Mouse (Mus musculus): ENCODE results near the gene Timd4. TPM values are rescaled to one million over a fixed set of nuclear protein-coding genes. Genes with fewer than 3 reads are reported as not detected.

Timd4 gene
- polyA plus RNA-seq (2015; fragmentation: Nextera tagmentation; extraction: Ambion mirVana): 0.57 and 0.82 TPM in 2 replicates

DNA sequence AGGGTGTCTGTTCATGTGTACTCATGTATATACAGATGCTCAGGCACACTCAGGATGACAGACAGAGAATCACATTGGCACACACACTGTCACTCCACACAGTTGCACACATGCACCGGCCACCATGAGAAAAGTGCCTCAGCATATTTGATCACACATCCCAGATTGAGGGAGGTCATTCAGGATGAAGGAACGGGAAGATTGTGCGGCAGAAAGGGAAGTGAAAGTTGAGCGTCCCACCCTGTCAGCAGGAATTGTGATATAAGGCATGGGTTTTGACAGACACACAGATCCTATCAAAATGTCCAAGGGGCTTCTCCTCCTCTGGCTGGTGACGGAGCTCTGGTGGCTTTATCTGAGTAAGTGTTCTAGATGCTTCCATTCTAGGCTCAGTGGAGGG lies at the start of gene Timd4:
TSS of gene Timd4 (plus strand) at position 290 of the 400 bp plus-strand sequence.
- WGBS: 85% methylated on average over 5 of the region's 5 CpGs
- H3K4me2 ChIP-seq: no peak within 1 kb of the TSS
- H3K36me3 ChIP-seq: no peaks in the 10 kb centered on the region
- H3K9ac ChIP-seq: no peak within 1 kb of the TSS
- ATAC-seq (ENCODE audit: insufficient read depth, low FRiP score, low read depth): no peak
- H3K4me1 ChIP-seq: no peaks in the 10 kb centered on the region
- H3K27ac ChIP-seq: no peak within 1 kb of the TSS
- no peaks in the 10 kb centered on the region for H3K9me3 ChIP-seq
- H3K4me3 ChIP-seq (replicated peaks): no peak within 1 kb of the TSS
- H3K27me3 ChIP-seq (replicated peaks): no peaks in the 10 kb centered on the region

DNA sequence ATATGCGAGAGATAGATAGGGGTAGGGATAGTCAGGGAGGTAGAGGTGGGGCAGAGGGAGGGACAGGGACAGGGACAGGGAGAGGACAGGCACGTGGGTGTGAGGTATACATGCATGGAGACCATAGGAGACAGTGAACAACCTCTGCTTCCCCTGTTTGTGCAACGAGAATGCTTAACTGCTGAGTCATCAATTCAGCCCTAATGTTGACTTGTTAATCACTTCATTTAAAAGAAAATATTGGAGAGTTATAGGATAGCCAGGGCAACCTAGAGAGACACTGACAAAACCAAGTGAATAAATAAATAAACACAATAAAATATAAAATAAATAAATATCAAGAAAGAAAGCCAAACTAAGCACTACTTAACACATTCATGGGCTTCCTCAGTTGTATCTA lies 33.7 kb upstream of the Timd4 start:
- Histone ChIP-seq H3K27me3 (replicated peaks) (no peaks in the 10 kb centered on the region), H3K4me2 (no peak overlapping the region), H3K27ac (no peak overlapping the region), H3K36me3 (no peaks in the 10 kb centered on the region), H3K9me3 (no peaks in the 10 kb centered on the region), H3K4me3 (replicated peaks) (no peak overlapping the region), H3K4me1 (no peaks in the 10 kb centered on the region), H3K9ac (no peak overlapping the region)
- ATAC-seq (ENCODE audit: insufficient read depth, low FRiP score, low read depth): no peak
- 70% methylated on average over 3 of the region's 3 CpGs for WGBS

DNA sequence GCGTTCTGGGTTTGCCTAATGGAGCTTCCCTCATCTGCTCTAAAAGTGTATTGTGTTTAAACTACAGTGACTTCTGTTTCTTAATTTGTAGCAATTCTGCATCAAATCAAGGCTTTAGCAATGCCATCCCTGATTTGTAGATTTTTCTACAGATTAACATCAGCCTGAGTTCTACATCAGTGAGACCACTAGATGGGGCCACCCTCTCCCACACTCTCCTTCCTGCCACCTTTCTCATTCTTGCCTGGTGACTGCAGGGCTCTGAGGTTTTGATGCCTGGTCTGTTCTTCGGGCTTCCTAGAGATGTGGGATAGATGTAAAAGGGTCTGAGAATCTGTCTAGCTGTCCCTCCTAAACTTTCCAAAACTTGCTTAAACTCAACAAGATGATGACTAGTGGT lies 30.8 kb upstream of the Timd4 start:
- no peak overlapping the region for H3K4me3 ChIP-seq (replicated peaks)
- H3K9me3 ChIP-seq: no peaks in the 10 kb centered on the region
- H3K27ac ChIP-seq: no peak overlapping the region
- no peaks in the 10 kb centered on the region for H3K4me1 ChIP-seq
- H3K27me3 ChIP-seq (replicated peaks): no peaks in the 10 kb centered on the region
- no peak overlapping the region for H3K4me2 ChIP-seq
- H3K9ac ChIP-seq: no peak overlapping the region
- 72% methylated on average over 2 of the region's 2 CpGs for WGBS
- H3K36me3 ChIP-seq: no peaks in the 10 kb centered on the region
- ATAC-seq (ENCODE audit: insufficient read depth, low FRiP score, low read depth): no peak

DNA sequence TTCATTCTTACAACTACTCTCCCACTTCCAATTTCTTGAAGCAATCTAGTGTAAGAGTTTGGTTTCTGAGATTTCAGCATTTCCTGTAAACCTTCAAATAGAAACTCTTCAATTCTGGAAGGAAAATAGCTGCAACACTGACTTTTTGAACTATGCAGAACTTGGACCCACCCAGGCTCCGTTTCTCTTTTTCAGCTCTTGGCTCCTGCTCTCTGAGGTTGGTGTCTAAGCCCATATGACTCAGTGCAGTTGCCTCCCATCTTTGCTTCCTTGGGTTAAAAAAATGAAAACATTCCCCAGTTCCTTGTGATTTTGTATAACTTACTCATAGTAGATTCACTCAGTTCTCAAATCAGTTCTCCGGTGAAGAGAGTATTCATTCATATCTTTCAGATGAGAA lies 6.2 kb upstream of the Timd4 start:
- no peaks in the 10 kb centered on the region for H3K9me3 ChIP-seq
- H3K36me3 ChIP-seq: no peaks in the 10 kb centered on the region
- H3K4me2 ChIP-seq: no peak overlapping the region
- H3K27me3 ChIP-seq (replicated peaks): no peaks in the 10 kb centered on the region
- no peak overlapping the region for H3K9ac ChIP-seq
- no peak overlapping the region for H3K27ac ChIP-seq
- H3K4me1 ChIP-seq: no peaks in the 10 kb centered on the region
- 75% methylated on average over 2 of the region's 2 CpGs for WGBS
- no peak overlapping the region for H3K4me3 ChIP-seq (replicated peaks)
- ATAC-seq (ENCODE audit: insufficient read depth, low FRiP score, low read depth): no peak

DNA sequence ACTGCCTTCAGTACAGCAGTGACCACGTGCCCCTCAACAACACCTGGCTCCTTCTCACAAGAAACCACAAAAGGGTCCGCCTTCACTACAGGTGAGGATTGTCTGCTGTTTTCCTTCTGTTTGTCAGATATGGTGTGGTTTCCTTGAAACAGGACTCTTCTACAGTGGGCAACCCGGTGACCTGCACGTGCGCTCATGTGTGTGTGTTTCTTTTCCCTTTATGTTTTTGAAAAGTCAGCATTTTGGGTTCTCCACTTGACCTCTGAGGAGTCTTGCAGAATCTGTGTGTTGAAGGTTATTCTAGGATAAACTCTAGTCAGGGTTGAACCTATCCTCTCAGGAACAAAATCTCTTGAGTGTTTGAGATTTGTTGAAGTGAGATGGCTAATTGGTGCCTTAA lies 7.1 kb downstream of the Timd4 start:
- no peak overlapping the region for H3K4me3 ChIP-seq (replicated peaks)
- 82% methylated on average over 5 of the region's 5 CpGs for whole genome bisulfite sequencing
- H3K27ac ChIP-seq: no peak overlapping the region
- H3K36me3 ChIP-seq: no peaks in the 10 kb centered on the region
- no peaks in the 10 kb centered on the region for H3K9me3 ChIP-seq
- H3K4me1 ChIP-seq: no peaks in the 10 kb centered on the region
- H3K4me2 ChIP-seq: no peak overlapping the region
- ATAC-seq (ENCODE audit: insufficient read depth, low FRiP score, low read depth): no peak
- no peaks in the 10 kb centered on the region for H3K27me3 ChIP-seq (replicated peaks)
- H3K9ac ChIP-seq: no peak overlapping the region

DNA sequence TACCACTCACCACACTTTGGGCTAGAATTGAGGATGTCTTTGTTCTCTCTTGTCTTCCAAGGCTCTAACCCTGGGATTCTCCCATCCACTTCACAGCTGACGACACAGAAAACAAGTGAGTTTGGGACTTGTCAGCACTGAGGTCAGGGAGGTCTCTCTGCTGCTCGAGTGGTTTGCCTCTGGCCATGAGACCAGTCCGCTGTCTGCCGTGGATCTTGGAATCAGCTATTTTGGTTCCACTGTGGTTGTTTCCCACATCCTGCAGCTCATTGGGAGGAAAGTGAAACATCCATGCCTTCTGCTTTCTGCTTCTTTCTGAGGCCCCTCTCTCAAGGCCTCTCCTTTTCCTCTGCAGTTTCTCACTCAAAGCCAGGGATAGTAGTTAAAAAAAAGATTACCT lies 9.3 kb downstream of the Timd4 start:
- no peaks in the 10 kb centered on the region for H3K36me3 ChIP-seq
- H3K27me3 ChIP-seq (replicated peaks): no peaks in the 10 kb centered on the region
- no peak overlapping the region for H3K9ac ChIP-seq
- 48% methylated on average over 4 of the region's 4 CpGs for WGBS
- H3K4me2 ChIP-seq: no peak overlapping the region
- no peak for ATAC-seq (ENCODE audit: insufficient read depth, low FRiP score, low read depth)
- H3K27ac ChIP-seq: no peak overlapping the region
- no peaks in the 10 kb centered on the region for H3K9me3 ChIP-seq
- H3K4me1 ChIP-seq: no peaks in the 10 kb centered on the region
- no peak overlapping the region for H3K4me3 ChIP-seq (replicated peaks)

DNA sequence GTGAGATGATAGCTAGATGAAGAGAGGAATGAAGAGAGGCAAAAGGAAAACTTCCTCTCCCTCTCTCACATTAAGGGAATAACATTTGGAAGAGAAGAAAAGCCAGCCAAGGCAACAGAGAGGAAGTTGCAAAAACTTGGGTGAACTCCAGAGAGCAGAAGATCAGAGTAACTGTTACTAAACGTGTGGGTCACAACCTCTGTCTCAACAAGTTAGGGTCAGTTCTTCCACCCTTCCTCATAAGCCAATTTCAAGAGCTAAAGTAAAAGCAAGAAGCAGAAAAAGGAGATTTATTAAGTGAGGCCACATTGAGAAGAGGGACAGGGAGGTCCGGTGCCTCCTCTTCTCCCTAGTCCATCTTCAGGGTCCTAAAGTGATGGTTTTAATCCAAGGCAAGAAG lies 19.7 kb downstream of the Timd4 start:
- Histone ChIP-seq H3K4me3 (replicated peaks) (no peak overlapping the region), H3K36me3 (no peaks in the 10 kb centered on the region), H3K27me3 (replicated peaks) (no peaks in the 10 kb centered on the region), H3K9ac (no peak overlapping the region), H3K27ac (no peak overlapping the region), H3K4me1 (no peaks in the 10 kb centered on the region), H3K9me3 (no peaks in the 10 kb centered on the region), H3K4me2 (no peak overlapping the region)
- no peak for ATAC-seq (ENCODE audit: insufficient read depth, low FRiP score, low read depth)
- WGBS: 71% methylated on average over 2 of the region's 2 CpGs

DNA sequence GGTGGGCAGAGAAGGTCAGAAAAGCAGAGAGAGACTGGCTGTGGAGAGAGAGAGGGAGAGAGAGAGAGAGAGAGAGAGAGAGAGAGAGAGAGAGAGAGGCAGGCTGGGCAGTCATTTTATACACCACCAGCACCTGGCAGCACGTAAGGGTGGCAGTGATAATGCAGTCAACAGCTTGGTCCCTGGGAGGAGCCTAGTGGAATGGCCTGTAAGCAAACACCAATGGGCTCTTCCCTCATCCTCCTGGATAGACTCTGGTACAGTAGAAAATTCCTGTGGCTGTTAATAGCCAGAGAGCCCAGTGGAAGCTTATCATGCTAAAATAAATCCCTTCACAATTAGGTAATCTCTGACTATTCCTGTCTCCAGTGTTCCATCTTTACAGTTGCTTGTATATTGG lies 24.5 kb downstream of the Timd4 start:
- H3K4me1 ChIP-seq: no peaks in the 10 kb centered on the region
- H3K27ac ChIP-seq: no peak overlapping the region
- H3K4me3 ChIP-seq (replicated peaks): no peak overlapping the region
- 62% methylated on average over 1 of the region's 1 CpGs for WGBS
- no peak for ATAC-seq (ENCODE audit: insufficient read depth, low FRiP score, low read depth)
- no peak overlapping the region for H3K9ac ChIP-seq
- H3K9me3 ChIP-seq: no peaks in the 10 kb centered on the region
- no peaks in the 10 kb centered on the region for H3K27me3 ChIP-seq (replicated peaks)
- H3K4me2 ChIP-seq: no peak overlapping the region
- H3K36me3 ChIP-seq: no peaks in the 10 kb centered on the region

DNA sequence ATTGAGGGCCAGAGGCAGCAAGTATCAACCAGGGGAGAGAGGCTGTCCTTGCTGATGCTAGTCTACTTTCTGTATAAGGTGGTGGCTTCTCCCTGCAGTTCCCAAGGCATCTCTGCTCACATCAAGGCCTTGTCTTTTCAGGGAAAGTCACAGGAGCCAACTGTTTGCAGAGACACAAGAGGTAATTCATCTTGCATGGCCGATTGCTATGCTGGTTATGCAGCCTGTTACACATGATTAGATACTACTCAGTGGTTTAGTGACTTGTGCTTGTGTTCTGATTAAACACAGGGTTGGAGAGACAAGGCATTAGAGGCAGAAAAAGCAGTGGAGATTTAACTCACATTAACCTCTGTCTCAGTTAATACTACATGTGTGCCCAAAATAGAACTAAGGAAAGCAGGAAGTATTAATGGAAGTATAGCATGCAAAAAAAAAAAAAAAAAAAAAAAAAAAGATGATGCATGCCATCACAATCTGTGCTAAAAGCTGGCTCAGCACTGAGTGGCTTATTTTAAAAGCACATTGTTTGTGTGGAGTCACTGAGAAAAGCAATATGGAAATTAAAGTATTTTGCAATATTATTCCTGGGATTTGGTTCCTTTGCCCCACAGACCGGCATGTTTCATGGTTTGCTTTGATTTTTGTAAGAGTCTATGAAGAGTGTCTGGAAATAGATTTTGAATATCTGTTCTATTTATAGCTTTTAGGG lies 31.6 kb downstream of the Timd4 start:
- Histone ChIP-seq H3K27ac (no peak overlapping the region), H3K4me1 (no peaks in the 10 kb centered on the region), H3K4me3 (replicated peaks) (no peak overlapping the region), H3K36me3 (no peaks in the 10 kb centered on the region), H3K4me2 (no peak overlapping the region), H3K27me3 (replicated peaks) (no peaks in the 10 kb centered on the region), H3K9me3 (no peaks in the 10 kb centered on the region), H3K9ac (no peak overlapping the region)
- 45% methylated on average over 2 of the region's 2 CpGs for WGBS
- no peak for ATAC-seq (ENCODE audit: insufficient read depth, low FRiP score, low read depth)

DNA sequence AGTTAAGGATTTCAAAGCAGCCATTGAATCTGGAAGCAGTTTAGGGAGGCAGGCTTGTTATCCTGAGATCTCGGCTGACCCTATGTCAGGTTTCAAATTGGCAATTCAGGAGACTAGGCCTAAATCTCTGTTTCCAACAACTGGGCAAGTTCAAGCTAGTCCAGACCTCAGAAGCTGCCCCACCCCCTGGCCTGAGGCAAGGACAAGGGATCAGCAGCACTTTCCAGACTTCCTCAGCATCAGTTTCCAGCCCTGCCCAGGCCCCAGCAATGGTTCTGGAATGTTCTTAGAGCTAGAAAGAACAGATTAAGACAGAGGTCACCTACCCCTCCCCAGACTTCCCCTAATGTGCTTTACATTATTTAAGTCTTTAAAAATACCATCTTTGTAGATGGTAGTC lies 36.1 kb downstream of the Timd4 start:
- no peak for ATAC-seq (ENCODE audit: insufficient read depth, low FRiP score, low read depth)
- H3K9ac ChIP-seq: no peak overlapping the region
- H3K9me3 ChIP-seq: no peaks in the 10 kb centered on the region
- H3K4me2 ChIP-seq: no peak overlapping the region
- no peak overlapping the region for H3K4me3 ChIP-seq (replicated peaks)
- H3K27ac ChIP-seq: no peak overlapping the region
- 79% methylated on average over 1 of the region's 1 CpGs for WGBS
- no peaks in the 10 kb centered on the region for H3K36me3 ChIP-seq
- H3K4me1 ChIP-seq: no peaks in the 10 kb centered on the region
- H3K27me3 ChIP-seq (replicated peaks): no peaks in the 10 kb centered on the region

DNA sequence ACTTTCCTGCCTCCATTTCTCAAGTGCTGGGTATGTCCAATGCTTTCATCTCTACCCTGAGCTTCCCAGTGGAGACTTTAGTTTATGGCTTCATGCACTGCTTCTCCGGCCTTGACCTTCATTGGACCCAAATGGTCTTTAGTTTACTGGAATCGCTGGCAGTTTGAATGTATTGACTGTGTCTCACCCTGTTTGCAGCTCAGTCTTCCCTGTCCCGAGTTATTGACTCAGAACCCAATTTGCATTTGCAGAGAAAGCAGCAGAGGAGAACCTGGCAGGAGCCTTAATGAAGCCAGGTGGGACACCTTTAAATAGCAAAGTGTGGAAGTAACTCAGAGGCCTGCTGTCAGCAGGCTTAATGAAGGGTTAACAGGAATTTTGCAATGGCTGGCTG lies 37.2 kb downstream of the Timd4 start:
- Histone ChIP-seq H3K4me1 (no peaks in the 10 kb centered on the region), H3K27ac (no peak overlapping the region), H3K27me3 (replicated peaks) (no peaks in the 10 kb centered on the region), H3K36me3 (no peaks in the 10 kb centered on the region), H3K9ac (no peak overlapping the region), H3K4me3 (replicated peaks) (no peak overlapping the region), H3K9me3 (no peaks in the 10 kb centered on the region), H3K4me2 (no peak overlapping the region)
- WGBS: 47% methylated on average over 3 of the region's 3 CpGs
- ATAC-seq (ENCODE audit: insufficient read depth, low FRiP score, low read depth): no peak

DNA sequence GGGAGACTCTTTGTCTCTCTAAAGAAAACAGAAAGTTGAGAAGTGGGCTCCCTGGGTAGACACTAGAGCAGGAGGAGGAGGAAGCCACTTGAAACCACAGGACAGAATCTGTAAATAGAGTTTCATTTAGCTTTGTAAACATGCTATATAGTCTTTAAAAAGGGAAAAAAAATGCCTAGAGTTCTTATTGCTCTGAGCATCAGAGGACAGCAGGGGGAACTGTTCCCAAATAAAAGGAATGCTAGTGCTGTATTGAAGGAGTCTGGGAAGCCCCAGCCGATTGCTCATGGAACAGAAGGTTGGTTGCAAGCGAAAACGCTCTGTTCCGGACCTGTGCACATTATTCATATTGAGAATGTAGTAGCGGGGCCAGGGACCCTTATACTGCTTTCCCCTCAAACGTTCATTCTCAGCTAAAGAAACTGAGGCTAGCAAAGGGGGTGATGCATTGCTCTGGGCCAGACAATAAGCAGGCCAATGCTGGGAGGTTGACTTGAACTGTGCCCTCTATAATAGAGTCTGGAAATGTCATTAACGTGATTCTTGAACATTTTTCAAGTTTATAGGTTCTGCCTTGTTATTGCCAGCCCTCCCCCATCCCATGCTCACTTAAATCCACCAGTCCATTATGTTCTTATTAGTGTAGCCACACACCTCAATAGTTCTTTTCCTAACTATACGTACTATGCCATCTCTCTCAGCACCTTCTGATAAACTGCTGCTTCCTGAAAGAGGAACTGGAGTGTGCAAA lies 37.8 kb downstream of the Timd4 start:
- Histone ChIP-seq H3K4me1 (no peaks in the 10 kb centered on the region), H3K4me2 (no peak overlapping the region), H3K27ac (no peak overlapping the region), H3K36me3 (no peaks in the 10 kb centered on the region), H3K9ac (no peak overlapping the region), H3K27me3 (replicated peaks) (no peaks in the 10 kb centered on the region), H3K9me3 (no peaks in the 10 kb centered on the region), H3K4me3 (replicated peaks) (no peak overlapping the region)
- ATAC-seq (ENCODE audit: insufficient read depth, low FRiP score, low read depth): no peak
- WGBS: 25% methylated on average over 8 of the region's 8 CpGs
